In the genomic region with DNA sequence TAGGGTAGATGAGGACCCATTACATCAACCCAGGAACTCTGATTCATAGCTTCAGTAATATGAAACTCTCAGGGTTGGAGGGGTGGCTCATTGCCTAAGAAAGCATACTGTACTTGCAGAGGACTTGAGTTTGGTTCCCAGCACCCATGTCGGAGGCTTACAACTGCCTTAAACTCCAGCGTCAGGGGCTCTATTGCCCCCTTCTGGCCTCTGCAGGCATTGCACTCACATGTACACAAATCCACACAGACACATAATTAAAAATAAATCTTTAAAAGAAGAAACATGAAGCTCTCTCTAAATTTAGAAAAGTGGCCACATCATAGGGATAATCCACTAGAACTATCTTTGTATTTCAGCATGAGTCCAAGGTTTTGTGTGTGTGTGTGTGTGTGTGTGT, we compare ENCODE assay signal across 26 mouse cellular contexts. TPM values are rescaled to one million over a fixed set of nuclear protein-coding genes. Genes with fewer than 3 reads are reported as not detected.
DNase-seq lines count a peak whose midpoint lies in the region; ATAC-seq and TF ChIP-seq lines count a peak whose summit lies in the region.
"Had no signal": no experiment of that assay in that cellular context is flagged by ENCODE, and none has a peak within 500 bp of the region (broad histone marks: within the 10 kb centered on the region; RNA-seq: fewer than 3 reads in every experiment).

No protein-coding gene starts in this region.

- no peak overlapping the region for H3K9ac ChIP-seq in heart, embryonic 12.5 days
- H3K9ac ChIP-seq in ES-Bruce4 (ENCODE audit: low read depth, poor library complexity, severe bottlenecking) = no peak overlapping the region
- H3K9ac ChIP-seq: embryonic facial prominence, embryonic 15.5 days had no signal

- 74% methylated on average over 2 of the region's 2 CpGs for WGBS in heart, embryonic 12.5 days
- WGBS in midbrain, embryonic 10.5 days = 70% methylated on average over 2 of the region's 2 CpGs

- TF ChIP-seq POLR2A in ES-Bruce4 (IDR thresholded peaks at IDR 0.05; ENCODE audit: insufficient read depth, low read length) = no peak
- no peak for TF ChIP-seq POLR2A in brain, embryonic 14.5 days (IDR thresholded peaks at IDR 0.05; ENCODE audit: borderline replicate concordance, extremely low read depth, insufficient read depth, insufficient read length, poor library complexity, severe bottlenecking)

- no peak overlapping the region for H3K4me3 ChIP-seq in heart, embryonic 12.5 days
- H3K4me3 ChIP-seq in layer of hippocampus, adult 2 months = no peak overlapping the region
- H3K4me3 ChIP-seq in ES-Bruce4 (ENCODE audit: low read depth, low read length) = no peak overlapping the region
- no peak overlapping the region for H3K4me3 ChIP-seq in midbrain, embryonic 10.5 days
- H3K4me3 ChIP-seq: embryonic facial prominence, embryonic 15.5 days had no signal

- H3K4me1 ChIP-seq in heart, embryonic 12.5 days (replicated peaks) = 0 out of 2 replicates have a peak, but pooled peaks cover 3% of the 10 kb centered on the region
- H3K4me1 ChIP-seq in ES-Bruce4 (ENCODE audit: control insufficient read depth, insufficient read depth, low read length) = no peaks in the 10 kb centered on the region
- H3K4me1 ChIP-seq in midbrain, embryonic 10.5 days = no peaks in the 10 kb centered on the region
- H3K4me1 ChIP-seq: embryonic facial prominence, embryonic 15.5 days had no signal

- H3K4me2 ChIP-seq in heart, embryonic 12.5 days = no peak overlapping the region
- H3K4me2 ChIP-seq: embryonic facial prominence, embryonic 15.5 days had no signal

- peaks cover 4% of the 10 kb centered on the region for H3K9me3 ChIP-seq in heart, embryonic 12.5 days (replicated peaks)
- no peaks in the 10 kb centered on the region for H3K9me3 ChIP-seq in ES-Bruce4 (replicated peaks; ENCODE audit: control insufficient read depth, insufficient read depth, low read length, poor library complexity, severe bottlenecking)
- H3K9me3 ChIP-seq in midbrain, embryonic 10.5 days (replicated peaks) = peaks cover 5% of the 10 kb centered on the region; the same call in 1 of the 2 replicates
- H3K9me3 ChIP-seq: embryonic facial prominence, embryonic 15.5 days had no signal

- TF ChIP-seq CTCF in layer of hippocampus, adult 2 months (conservative IDR thresholded peaks at IDR 0.05) = peak; percentile 47
- TF ChIP-seq CTCF in ES-Bruce4 (IDR thresholded peaks at IDR 0.05; ENCODE audit: low read depth, low read length) = peak; percentile 14
- 0 out of 2 replicates have a peak, but pooled peaks have one; percentile 16 for TF ChIP-seq CTCF in brain, embryonic 14.5 days (IDR thresholded peaks at IDR 0.05; ENCODE audit: borderline replicate concordance, extremely low read depth, insufficient read depth, insufficient read length)

- no peak overlapping the region for H3K27ac ChIP-seq in heart, embryonic 12.5 days (ENCODE audit: poor library complexity, severe bottlenecking)
- H3K27ac ChIP-seq in layer of hippocampus, adult 2 months = no peak overlapping the region
- H3K27ac ChIP-seq in ES-Bruce4 (ENCODE audit: insufficient read depth, low read length) = no peak overlapping the region
- H3K27ac ChIP-seq in midbrain, embryonic 10.5 days (replicated peaks) = no peak overlapping the region
- H3K27ac ChIP-seq: embryonic facial prominence, embryonic 15.5 days; hindbrain, postnatal 0 days had no signal

- no peaks in the 10 kb centered on the region for H3K36me3 ChIP-seq in heart, embryonic 12.5 days
- H3K36me3 ChIP-seq in ES-Bruce4 (ENCODE audit: control insufficient read depth, insufficient read depth, low read length, poor library complexity, severe bottlenecking) = no peaks in the 10 kb centered on the region
- H3K36me3 ChIP-seq in midbrain, embryonic 10.5 days = no peaks in the 10 kb centered on the region
- H3K36me3 ChIP-seq: embryonic facial prominence, embryonic 15.5 days had no signal

- peak; percentile 61 for DNase-seq in heart, adult 11 months
- DNase-seq in layer of hippocampus, adult 2 months (ENCODE audit: low spot score in 2 of 2) = no peak
- no peak for DNase-seq in layer of hippocampus, adult 8-10 months (ENCODE audit: low spot score in 2 of 2)
- DNase-seq in brain, embryonic 14.5 days (ENCODE audit: low read depth) = no peak
- DNase-seq in gastrocnemius, postnatal 25 days = no peak
- no peak for DNase-seq in midbrain, embryonic 10.5 days (ENCODE audit: low spot score)
- DNase-seq: adrenal gland, postnatal 25 days; cerebellum, adult 2 months; cerebellum, postnatal 36 days; lung, adult 18-20 months; thymus, postnatal 36 days had no signal

- H3K27me3 ChIP-seq in heart, embryonic 12.5 days (replicated peaks) = no peaks in the 10 kb centered on the region
- H3K27me3 ChIP-seq in ES-Bruce4 (ENCODE audit: control insufficient read depth, insufficient read depth, low read length, poor library complexity, severe bottlenecking) = no peaks in the 10 kb centered on the region
- no peaks in the 10 kb centered on the region for H3K27me3 ChIP-seq in midbrain, embryonic 10.5 days (ENCODE audit: low read depth, poor library complexity, severe bottlenecking)
- H3K27me3 ChIP-seq: embryonic facial prominence, embryonic 15.5 days had no signal

- TF ChIP-seq EP300 in ES-Bruce4 (IDR thresholded peaks at IDR 0.05; ENCODE audit: insufficient read depth, low read depth, low read length) = no peak

- no peak for ATAC-seq in heart, embryonic 12.5 days (ENCODE audit: insufficient number of reproducible peaks, low FRiP score)
- ATAC-seq: forebrain, embryonic 16.5 days; hindbrain, postnatal 0 days had no signal

RNA-seq across cellular contexts. Expression of gene Defb29, which starts 3.0 kb away (rescaled TPM):
- polyA plus RNA-seq in heart, embryonic 12.5 days (2016; fragmentation: Nextera tagmentation; extraction: Ambion mirVana) = not detected in 2 replicates
- total RNA-seq in layer of hippocampus, adult 2 months (2021) = not detected
- total RNA-seq in layer of hippocampus, adult 8-10 months (2022) = not detected
- polyA plus RNA-seq in ES-Bruce4 (2011; ENCODE audit: insufficient read depth, insufficient read length, low read depth, missing spikeins) = not detected in 2 replicates
- not detected in 2 replicates for polyA plus RNA-seq in brain, embryonic 14.5 days (2012; rRNA removed)
- total RNA-seq in gastrocnemius, postnatal 25 days (2021) = not detected
- polyA plus RNA-seq in midbrain, embryonic 10.5 days (2016; fragmentation: Nextera tagmentation; extraction: Ambion mirVana) = not detected in 2 replicates
- total RNA-seq: adrenal gland, postnatal 25 days; CH12.LX; gastrocnemius, adult 18-20 months; heart, adult 8-10 months; hematopoietic stem cell, adult 5-6 weeks; hindbrain, postnatal 0 days; layer of hippocampus, adult 18-20 months; left cerebral cortex, postnatal 25 days; midbrain, postnatal 0 days; neutrophil, adult 5-6 weeks had no signal
- polyA plus RNA-seq: cerebellum, adult 2 months; embryonic facial prominence, embryonic 15.5 days; forebrain, embryonic 16.5 days; heart, embryonic 16.5 days; hindbrain, postnatal 0 days; limb, embryonic 14.5 days; midbrain, postnatal 0 days had no signal

RNA-seq across cellular contexts. Expression of gene Defb28, which starts 24.8 kb away (rescaled TPM):
- polyA plus RNA-seq in heart, embryonic 12.5 days (2016; fragmentation: Nextera tagmentation; extraction: Ambion mirVana) = not detected in 2 replicates
- total RNA-seq in layer of hippocampus, adult 2 months (2021) = not detected
- not detected for total RNA-seq in layer of hippocampus, adult 8-10 months (2022)
- not detected in 2 replicates for polyA plus RNA-seq in ES-Bruce4 (2011; ENCODE audit: insufficient read depth, insufficient read length, low read depth, missing spikeins)
- polyA plus RNA-seq in brain, embryonic 14.5 days (2012; rRNA removed) = not detected in 2 replicates
- total RNA-seq in gastrocnemius, postnatal 25 days (2021) = not detected
- not detected in 2 replicates for polyA plus RNA-seq in midbrain, embryonic 10.5 days (2016; fragmentation: Nextera tagmentation; extraction: Ambion mirVana)
- total RNA-seq: adrenal gland, postnatal 25 days; CH12.LX; gastrocnemius, adult 18-20 months; heart, adult 8-10 months; hematopoietic stem cell, adult 5-6 weeks; hindbrain, postnatal 0 days; layer of hippocampus, adult 18-20 months; left cerebral cortex, postnatal 25 days; midbrain, postnatal 0 days; neutrophil, adult 5-6 weeks had no signal
- polyA plus RNA-seq: cerebellum, adult 2 months; embryonic facial prominence, embryonic 15.5 days; forebrain, embryonic 16.5 days; heart, embryonic 16.5 days; hindbrain, postnatal 0 days; limb, embryonic 14.5 days; midbrain, postnatal 0 days had no signal

RNA-seq across cellular contexts. Expression of gene Gm17416, which starts 26.2 kb away (rescaled TPM):
- polyA plus RNA-seq in heart, embryonic 12.5 days (2016; fragmentation: Nextera tagmentation; extraction: Ambion mirVana) = not detected in 2 replicates
- not detected for total RNA-seq in layer of hippocampus, adult 2 months (2021)
- not detected for total RNA-seq in layer of hippocampus, adult 8-10 months (2022)
- not detected in 2 replicates for polyA plus RNA-seq in ES-Bruce4 (2011; ENCODE audit: insufficient read depth, insufficient read length, low read depth, missing spikeins)
- polyA plus RNA-seq in brain, embryonic 14.5 days (2012; rRNA removed) = not detected in 2 replicates
- not detected for total RNA-seq in gastrocnemius, postnatal 25 days (2021)
- polyA plus RNA-seq in midbrain, embryonic 10.5 days (2016; fragmentation: Nextera tagmentation; extraction: Ambion mirVana) = not detected in 2 replicates
- total RNA-seq: adrenal gland, postnatal 25 days; CH12.LX; gastrocnemius, adult 18-20 months; heart, adult 8-10 months; hematopoietic stem cell, adult 5-6 weeks; hindbrain, postnatal 0 days; layer of hippocampus, adult 18-20 months; left cerebral cortex, postnatal 25 days; midbrain, postnatal 0 days; neutrophil, adult 5-6 weeks had no signal
- polyA plus RNA-seq: cerebellum, adult 2 months; embryonic facial prominence, embryonic 15.5 days; forebrain, embryonic 16.5 days; heart, embryonic 16.5 days; hindbrain, postnatal 0 days; limb, embryonic 14.5 days; midbrain, postnatal 0 days had no signal

RNA-seq across cellular contexts. Expression of gene Defb21, which starts 29.6 kb away (rescaled TPM):
- polyA plus RNA-seq in heart, embryonic 12.5 days (2016; fragmentation: Nextera tagmentation; extraction: Ambion mirVana) = not detected in 2 replicates
- not detected for total RNA-seq in layer of hippocampus, adult 2 months (2021)
- total RNA-seq in layer of hippocampus, adult 8-10 months (2022) = not detected
- not detected in 2 replicates for polyA plus RNA-seq in ES-Bruce4 (2011; ENCODE audit: insufficient read depth, insufficient read length, low read depth, missing spikeins)
- not detected in 2 replicates for polyA plus RNA-seq in brain, embryonic 14.5 days (2012; rRNA removed)
- not detected for total RNA-seq in gastrocnemius, postnatal 25 days (2021)
- polyA plus RNA-seq in midbrain, embryonic 10.5 days (2016; fragmentation: Nextera tagmentation; extraction: Ambion mirVana) = not detected in 2 replicates
- total RNA-seq: adrenal gland, postnatal 25 days; CH12.LX; gastrocnemius, adult 18-20 months; heart, adult 8-10 months; hematopoietic stem cell, adult 5-6 weeks; hindbrain, postnatal 0 days; layer of hippocampus, adult 18-20 months; left cerebral cortex, postnatal 25 days; midbrain, postnatal 0 days; neutrophil, adult 5-6 weeks had no signal
- polyA plus RNA-seq: cerebellum, adult 2 months; embryonic facial prominence, embryonic 15.5 days; forebrain, embryonic 16.5 days; heart, embryonic 16.5 days; hindbrain, postnatal 0 days; limb, embryonic 14.5 days; midbrain, postnatal 0 days had no signal

RNA-seq across cellular contexts. Expression of gene Defb26, which starts 31.4 kb away (rescaled TPM):
- not detected in 2 replicates for polyA plus RNA-seq in heart, embryonic 12.5 days (2016; fragmentation: Nextera tagmentation; extraction: Ambion mirVana)
- not detected for total RNA-seq in layer of hippocampus, adult 2 months (2021)
- not detected for total RNA-seq in layer of hippocampus, adult 8-10 months (2022)
- polyA plus RNA-seq in ES-Bruce4 (2011; ENCODE audit: insufficient read depth, insufficient read length, low read depth, missing spikeins) = not detected in 2 replicates
- not detected in 2 replicates for polyA plus RNA-seq in brain, embryonic 14.5 days (2012; rRNA removed)
- total RNA-seq in gastrocnemius, postnatal 25 days (2021) = not detected
- not detected in 2 replicates for polyA plus RNA-seq in midbrain, embryonic 10.5 days (2016; fragmentation: Nextera tagmentation; extraction: Ambion mirVana)
- total RNA-seq: adrenal gland, postnatal 25 days; CH12.LX; gastrocnemius, adult 18-20 months; heart, adult 8-10 months; hematopoietic stem cell, adult 5-6 weeks; hindbrain, postnatal 0 days; layer of hippocampus, adult 18-20 months; left cerebral cortex, postnatal 25 days; midbrain, postnatal 0 days; neutrophil, adult 5-6 weeks had no signal
- polyA plus RNA-seq: cerebellum, adult 2 months; embryonic facial prominence, embryonic 15.5 days; forebrain, embryonic 16.5 days; heart, embryonic 16.5 days; hindbrain, postnatal 0 days; limb, embryonic 14.5 days; midbrain, postnatal 0 days had no signal
